Mouse (Mus musculus): ENCODE results near the gene Atp2a3.

Atp2a3 gene

GRCm38 (mm10) chr11:73036077-73036476 lies 75.1 kb downstream of the Atp2a3 start:
- no peak for DNase-seq (ENCODE audit: low read depth, low spot score)

GRCm38 (mm10) chr11:73036889-73037288 lies 75.9 kb downstream of the Atp2a3 start:
- DNase-seq (ENCODE audit: low read depth, low spot score): no peak

GRCm38 (mm10) chr11:73037691-73038090 lies 76.7 kb downstream of the Atp2a3 start:
- DNase-seq (ENCODE audit: low read depth, low spot score): no peak

GRCm38 (mm10) chr11:73039102-73039799 lies 78.3 kb downstream of the Atp2a3 start:
- DNase-seq (ENCODE audit: low read depth, low spot score): peak; percentile 61

Measured in forelimb bud, embryonic 11.5 days (tissue).